In the genomic region with DNA sequence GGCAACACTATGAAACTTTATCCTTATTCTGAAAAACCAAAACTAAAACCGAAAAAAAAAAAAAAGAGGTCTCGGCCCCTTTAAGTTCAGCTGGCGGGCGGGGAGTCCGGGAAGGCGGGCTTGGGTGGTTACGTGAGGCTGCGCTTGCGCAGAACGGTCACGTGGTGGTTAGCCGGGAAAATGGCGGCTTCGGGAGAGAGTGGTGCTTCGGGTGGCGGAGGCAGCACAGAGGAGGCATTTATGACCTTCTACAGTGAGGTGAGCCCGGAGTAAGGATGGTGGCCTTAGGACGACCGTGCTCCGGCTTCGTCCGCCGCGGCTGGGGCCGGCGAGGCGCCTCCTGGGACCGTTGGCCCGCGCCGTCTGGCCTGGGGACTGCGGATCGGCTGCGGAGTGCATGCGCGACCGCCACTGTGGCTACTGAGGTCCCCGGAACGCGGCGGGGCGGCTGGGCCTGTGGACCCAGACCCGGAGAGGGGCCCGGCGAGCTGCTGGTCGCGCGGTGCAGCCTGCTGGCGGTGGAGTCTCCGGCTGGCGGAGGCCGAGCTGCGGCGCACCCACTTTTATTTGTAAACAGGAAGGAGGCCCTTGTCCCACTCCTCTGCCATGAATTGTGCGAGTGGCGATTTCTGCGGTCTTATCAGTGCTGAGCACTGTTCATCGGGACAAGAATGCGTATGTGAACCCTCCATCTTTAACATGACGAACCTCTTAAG, we compare ENCODE assay signal across 8 mouse cellular contexts. TPM values are rescaled to one million over a fixed set of nuclear protein-coding genes. Genes with fewer than 3 reads are reported as not detected.
DNase-seq lines count a peak whose midpoint lies in the region; ATAC-seq lines count a peak whose summit lies in the region.

Gene Dnajc8 (plus strand): TSS at position 145 of the 716 bp plus-strand sequence.

- peak within 1 kb of the TSS; percentile 75 for H3K4me2 ChIP-seq in hindbrain, embryonic 16.5 days (ENCODE audit: low read length)

- no peaks in the 10 kb centered on the region for H3K9me3 ChIP-seq in hindbrain, embryonic 16.5 days (ENCODE audit: control insufficient read depth, low read length)

- H3K79me2 ChIP-seq in macrophage (ENCODE audit: inconsistent target), result peaks cover 85% of the 10 kb centered on the region

- DNase-seq in T-cell, adult 2 months (ENCODE audit: low spot score), result peak; percentile 93
- DNase-seq in cerebellum, postnatal 36 days, result peak; percentile 96 to 97
- DNase-seq in gastrocnemius, adult 18-20 months (ENCODE audit: low spot score), result peak; percentile 96
- DNase-seq in left cerebral cortex, adult 18-20 months (ENCODE audit: low spot score in 2 of 2), result peak; percentile 94 to 96
- DNase-seq in right cerebral cortex, adult 18-20 months, result peak; percentile 95
- DNase-seq in urinary bladder, postnatal 10 days (ENCODE audit: low spot score), result peak; percentile 92

- H3K27ac ChIP-seq in hindbrain, embryonic 16.5 days (ENCODE audit: low read depth, low read length), result peak within 1 kb of the TSS; percentile 82
- H3K27ac ChIP-seq in macrophage, result peak within 1 kb of the TSS; percentile 62

- WGBS in hindbrain, embryonic 16.5 days, result under 1% methylated on average over 52 of the region's 60 CpGs
- WGBS in macrophage (ENCODE audit: missing documents), result under 1% methylated on average over 59 of the region's 60 CpGs

- peak within 1 kb of the TSS; percentile 99 for H3K4me3 ChIP-seq in hindbrain, embryonic 16.5 days (ENCODE audit: low read length)
- peak within 1 kb of the TSS; percentile 92 for H3K4me3 ChIP-seq in macrophage (ENCODE audit: inconsistent target)

- peaks cover 26% of the 10 kb centered on the region for H3K4me1 ChIP-seq in hindbrain, embryonic 16.5 days (ENCODE audit: control insufficient read depth, insufficient read depth, low read depth, low read length)

- peak; percentile 81 for ATAC-seq in hindbrain, embryonic 16.5 days

- no peaks in the 10 kb centered on the region for H3K27me3 ChIP-seq in hindbrain, embryonic 16.5 days (replicated peaks; ENCODE audit: control insufficient read depth, insufficient read depth, low read length)

- peaks cover 3% of the 10 kb centered on the region for H3K36me3 ChIP-seq in hindbrain, embryonic 16.5 days (ENCODE audit: control insufficient read depth, insufficient read depth, low read length)
- 0 out of 2 replicates have a peak, but pooled peaks cover 5% of the 10 kb centered on the region for H3K36me3 ChIP-seq in macrophage (ENCODE audit: inconsistent target)

- H3K9ac ChIP-seq in hindbrain, embryonic 16.5 days (ENCODE audit: low read depth, low read length), result peak within 1 kb of the TSS; percentile 90

RNA-seq across cellular contexts. Expression of gene Dnajc8, which starts in this region (rescaled TPM):
- 10 to 100 TPM; 53.7 to 63.2 TPM for total RNA-seq in gastrocnemius, adult 18-20 months (2021)
- polyA plus RNA-seq in hindbrain, embryonic 16.5 days (2015; fragmentation: Nextera tagmentation; extraction: Ambion mirVana), result 130 and 138 TPM in 2 replicates
- total RNA-seq in left cerebral cortex, adult 18-20 months (2021), result 10 to 100 TPM; 85.4 to 90.8 TPM
- 100 to 1,000 TPM in 2 of 26 experiments, 10 to 100 TPM in 24; 42.8 to 106 (median 71.4) TPM for total RNA-seq in macrophage (2018; cell fraction: chromatin; rRNA removed)
- 100 to 1,000 TPM in 5 of 26 experiments, 10 to 100 TPM in 21; 78.3 to 119 (median 90.3) TPM for total RNA-seq in macrophage (2018; cell fraction: cytosol; rRNA removed)
- total RNA-seq in macrophage (2018; cell fraction: nucleus; rRNA removed), result 10 to 100 TPM; 37.0 to 80.7 (median 58.0) TPM
- polyA plus RNA-seq in macrophage (2018), result 98.0 to 366 TPM (median 125 TPM) in 3 replicates

Comparison
In these comparisons a context has a peak if more than half of its experiments do, and no peak if none do; other contexts are left out.
1. Peak in every context shown above with its lines: DNase-seq, ATAC-seq, H3K4me3 ChIP-seq and H3K27ac ChIP-seq.